In genomic region chr2:129383512-129384271, GRCm38 (mm10) we compare ENCODE assay signal across 16 mouse cellular contexts. TPM values are rescaled to one million over a fixed set of nuclear protein-coding genes. Genes with fewer than 3 reads are reported as not detected.
A peak's percentile ranks its signal among the peaks of the same experiment; 100 is the strongest.
DNase-seq lines count a peak whose midpoint lies in the region; ATAC-seq and TF ChIP-seq lines count a peak whose summit lies in the region.
"Had no signal": no experiment of that assay in that cellular context is flagged by ENCODE, and none has a peak within 500 bp of the region (broad histone marks: within the 10 kb centered on the region; RNA-seq: fewer than 3 reads in every experiment).

No protein-coding gene starts in this region.

- peak; percentile 82 for TF ChIP-seq EP300 in heart, postnatal 0 days (IDR thresholded peaks at IDR 0.05; ENCODE audit: low read depth)

- no peaks in the 10 kb centered on the region for H3K9me3 ChIP-seq in lung, embryonic 14.5 days (ENCODE audit: low read depth, low read length)
- no peaks in the 10 kb centered on the region for H3K9me3 ChIP-seq in heart, postnatal 0 days (replicated peaks; ENCODE audit: control insufficient read depth, low read length)
- no peaks in the 10 kb centered on the region for H3K9me3 ChIP-seq in hindbrain, embryonic 14.5 days (ENCODE audit: control insufficient read depth, low read length)
- H3K9me3 ChIP-seq: embryonic facial prominence, embryonic 13.5 days; limb, embryonic 15.5 days had no signal

- no peak overlapping the region for H3K27ac ChIP-seq in lung, embryonic 14.5 days (ENCODE audit: low read depth)
- H3K27ac ChIP-seq in heart, postnatal 0 days (ENCODE audit: low read depth): peak overlapping the region; percentile 88
- no peak overlapping the region for H3K27ac ChIP-seq in hindbrain, embryonic 14.5 days
- H3K27ac ChIP-seq: embryonic facial prominence, embryonic 13.5 days; left cerebral cortex, adult 2 months; limb, embryonic 15.5 days had no signal

- DNase-seq in lung, embryonic 14.5 days: peak; percentile 15
- no peak for DNase-seq in lung, postnatal 25 days (ENCODE audit: low spot score)
- DNase-seq in heart, adult 11 months: peak; percentile 98
- peak; percentile 91 for DNase-seq in heart, postnatal 0 days (ENCODE audit: low spot score)
- peak; percentile 74 for DNase-seq in testis, postnatal 10 days (ENCODE audit: low spot score)
- DNase-seq in B cell, adult 2 months: no peak
- DNase-seq in c-Kit-positive CD71-positive TER-119-positive erythroid progenitor cells, embryonic 14.5 days (ENCODE audit: low spot score): no peak
- no peak for DNase-seq in hindbrain, embryonic 14.5 days (ENCODE audit: low spot score)
- DNase-seq: cerebellum, adult 8-10 months; thymus, postnatal 36 days had no signal

- no peak overlapping the region for H3K4me2 ChIP-seq in lung, embryonic 14.5 days
- no peak overlapping the region for H3K4me2 ChIP-seq in heart, postnatal 0 days (ENCODE audit: low read depth, low read length)
- no peak overlapping the region for H3K4me2 ChIP-seq in hindbrain, embryonic 14.5 days (replicated peaks)
- H3K4me2 ChIP-seq: embryonic facial prominence, embryonic 13.5 days; limb, embryonic 15.5 days had no signal

- TF ChIP-seq CTCF in lung, embryonic 14.5 days (IDR thresholded peaks at IDR 0.05; ENCODE audit: low read depth): no peak
- no peak for TF ChIP-seq CTCF in heart, postnatal 0 days (IDR thresholded peaks at IDR 0.05; ENCODE audit: low read depth)

- no peaks in the 10 kb centered on the region for H3K4me1 ChIP-seq in lung, embryonic 14.5 days (ENCODE audit: insufficient read depth)
- peaks cover 11% of the 10 kb centered on the region; the same call in 1 of the 2 replicates for H3K4me1 ChIP-seq in heart, postnatal 0 days (ENCODE audit: control insufficient read depth, insufficient read depth)
- H3K4me1 ChIP-seq in hindbrain, embryonic 14.5 days (replicated peaks; ENCODE audit: control insufficient read depth, insufficient read depth, low read length): no peaks in the 10 kb centered on the region
- H3K4me1 ChIP-seq: embryonic facial prominence, embryonic 13.5 days; limb, embryonic 15.5 days had no signal

- H3K36me3 ChIP-seq in lung, embryonic 14.5 days (ENCODE audit: insufficient read depth): no peaks in the 10 kb centered on the region
- no peaks in the 10 kb centered on the region for H3K36me3 ChIP-seq in heart, postnatal 0 days (replicated peaks; ENCODE audit: control insufficient read depth, insufficient read depth, low read length)
- H3K36me3 ChIP-seq in hindbrain, embryonic 14.5 days (replicated peaks; ENCODE audit: control insufficient read depth, insufficient read depth): no peaks in the 10 kb centered on the region
- H3K36me3 ChIP-seq: embryonic facial prominence, embryonic 13.5 days; limb, embryonic 15.5 days had no signal

- H3K4me3 ChIP-seq in lung, embryonic 14.5 days (ENCODE audit: low read depth, low read length): no peak overlapping the region
- H3K4me3 ChIP-seq in heart, postnatal 0 days (ENCODE audit: low read depth, low read length): no peak overlapping the region
- no peak overlapping the region for H3K4me3 ChIP-seq in hindbrain, embryonic 14.5 days (replicated peaks; ENCODE audit: low read length)
- H3K4me3 ChIP-seq: embryonic facial prominence, embryonic 13.5 days; left cerebral cortex, adult 2 months; limb, embryonic 15.5 days had no signal

- no peaks in the 10 kb centered on the region for H3K27me3 ChIP-seq in lung, embryonic 14.5 days (ENCODE audit: insufficient read depth, low read length)
- no peaks in the 10 kb centered on the region for H3K27me3 ChIP-seq in heart, postnatal 0 days (ENCODE audit: control insufficient read depth, insufficient read depth, low read length)
- H3K27me3 ChIP-seq in hindbrain, embryonic 14.5 days (ENCODE audit: control insufficient read depth, insufficient read depth, low read length): no peaks in the 10 kb centered on the region
- H3K27me3 ChIP-seq: embryonic facial prominence, embryonic 13.5 days; limb, embryonic 15.5 days had no signal

- ATAC-seq in lung, embryonic 14.5 days (ENCODE audit: insufficient read depth): no peak
- peak; percentile 96 for ATAC-seq in heart, postnatal 0 days (ENCODE audit: insufficient read depth, low read depth)
- no peak for ATAC-seq in hindbrain, embryonic 14.5 days (ENCODE audit: low FRiP score)
- ATAC-seq: CD4-positive, CD25-positive, alpha-beta regulatory T cell, adult 4 months; forebrain, embryonic 16.5 days; Patski had no signal

- 81% methylated on average over 8 of the region's 8 CpGs for WGBS in lung, embryonic 14.5 days
- WGBS in heart, postnatal 0 days: 30% methylated on average over 8 of the region's 8 CpGs
- WGBS in hindbrain, embryonic 14.5 days: 90% methylated on average over 8 of the region's 8 CpGs

- no peak overlapping the region for H3K9ac ChIP-seq in lung, embryonic 14.5 days
- 0 out of 2 replicates have a peak overlapping the region, but pooled peaks have one; percentile 20 for H3K9ac ChIP-seq in heart, postnatal 0 days (replicated peaks; ENCODE audit: low read depth, low read length)
- H3K9ac ChIP-seq in hindbrain, embryonic 14.5 days: no peak overlapping the region
- H3K9ac ChIP-seq: embryonic facial prominence, embryonic 13.5 days; limb, embryonic 15.5 days had no signal

RNA-seq across cellular contexts. Expression of gene Il1b, which starts 12.8 kb away (rescaled TPM):
- polyA plus RNA-seq in lung, embryonic 14.5 days (2014; fragmentation: Nextera tagmentation; extraction: Ambion mirVana): not detected in 2 replicates
- 0.62 TPM in 1 of 2 replicates, not detected in the other for total RNA-seq in heart, postnatal 0 days (2014; rRNA removed; ENCODE audit: low replicate concordance)
- 0.27 and 0.71 TPM in 2 replicates for polyA plus RNA-seq in heart, postnatal 0 days (2015; fragmentation: Nextera tagmentation; extraction: Ambion mirVana)
- not detected in 2 replicates for polyA plus RNA-seq in hindbrain, embryonic 14.5 days (2014; fragmentation: Nextera tagmentation; extraction: Ambion mirVana)
- polyA plus RNA-seq: forebrain, embryonic 16.5 days; Patski had no signal

Comparison
In these comparisons a context has a peak if more than half of its experiments do, and no peak if none do; other contexts are left out.
1. DNase-seq: peak in lung, embryonic 14.5 days (single experiment), heart, adult 11 months (single experiment), heart, postnatal 0 days (single experiment) and testis, postnatal 10 days (single experiment); none in lung, postnatal 25 days (single experiment), B cell, adult 2 months (0 of 2), c-Kit-positive CD71-positive TER-119-positive erythroid progenitor cells, embryonic 14.5 days (single experiment) and hindbrain, embryonic 14.5 days (single experiment).